Mouse (Mus musculus) kidney, embryonic 16.5 days (tissue): ENCODE results near the gene Gtpbp1. TPM values are rescaled to one million over a fixed set of nuclear protein-coding genes. Genes with fewer than 3 reads are reported as not detected.

Experiments
- ATAC-seq: fragments of 200-750 bp; cut with Nextera tagmentation; 2 replicates; pipeline ENCODE4 v1.8.0; 2017; ENCODE audit warnings: moderate TSS enrichment; ENCODE audit not compliant: low FRiP score, low TSS enrichment
- H3K27ac ChIP-seq: fragments of 300-500 bp; sonication (generic); 2 replicates; pipeline ENCODE4 v1.5.1; 2014; ENCODE audit warnings: low read length
- H3K27me3 ChIP-seq: fragments of 300-500 bp; sonication (generic); 2 replicates; pipeline ENCODE4 v1.6.1; 2014; ENCODE audit warnings: low read length, control low read depth, mixed read lengths; ENCODE audit not compliant: insufficient read depth
- H3K36me3 ChIP-seq: fragments of 300-500 bp; sonication (generic); 2 replicates; pipeline ENCODE4 v1.6.1; 2014; ENCODE audit warnings: low read length, control low read depth, mixed read lengths; ENCODE audit not compliant: insufficient read depth
- H3K4me1 ChIP-seq: fragments of 300-500 bp; sonication (generic); 2 replicates; pipeline ENCODE4 v1.6.1; 2014; ENCODE audit warnings: low read length, control low read depth, mixed read lengths; ENCODE audit not compliant: insufficient read depth
- H3K4me2 ChIP-seq: fragments of 300-500 bp; sonication (generic); replicated peaks from 2 replicates; pipeline ENCODE4 v1.6.1; 2014; ENCODE audit warnings: low read depth, low read length
- H3K4me3 ChIP-seq: fragments of 300-500 bp; sonication (generic); 2 replicates; pipeline ENCODE4 v1.5.1; 2014; ENCODE audit warnings: mild to moderate bottlenecking, low read length
- H3K9ac ChIP-seq: fragments of 300-500 bp; sonication (generic); replicated peaks from 2 replicates; pipeline ENCODE4 v1.6.1; 2014; ENCODE audit warnings: low read length
- H3K9me3 ChIP-seq: fragments of 300-500 bp; sonication (generic); 2 replicates; pipeline ENCODE4 v1.6.1; 2016; ENCODE audit warnings: low read length, control low read depth
- WGBS: fragments of 180-500 bp; shearing (Covaris S2); extraction: QIAGEN DNeasy Blood & Tissue Kit; methylation state at CpG from one replicate; pipeline ENCODE4 v1.1.7; 2014; 5-methylcytosine and 5-hydroxymethylcytosine counted together
- polyA plus RNA-seq: library from polyadenylated mRNA; unstranded; fragments of >200 nt; fragmentation: Nextera tagmentation; extraction: Ambion mirVana; gene quantifications from 2 replicates; pipeline ENCODE4 v1.2.1, GENCODE M21; 2015

The Gtpbp1 gene
- polyA plus RNA-seq, 1 experiment from 2014 or later, result 36.6 TPM

GRCm38 (mm10) chr15:79755977-79756625 lies 65.5 kb downstream of the Gtpbp1 start:
- no peaks in the 10 kb centered on the region for H3K9me3 ChIP-seq
- H3K36me3 ChIP-seq, result no peaks in the 10 kb centered on the region
- WGBS, result 76% methylated on average over 8 of the region's 8 CpGs
- no peak overlapping the region for H3K27ac ChIP-seq
- H3K4me2 ChIP-seq, result no peak overlapping the region
- no peaks in the 10 kb centered on the region for H3K27me3 ChIP-seq
- no peak overlapping the region for H3K4me3 ChIP-seq
- no peak for ATAC-seq
- H3K4me1 ChIP-seq, result no peaks in the 10 kb centered on the region
- H3K9ac ChIP-seq, result no peak overlapping the region

GRCm38 (mm10) chr15:79757118-79757517 lies 66.5 kb downstream of the Gtpbp1 start:
- H3K27me3 ChIP-seq, result no peaks in the 10 kb centered on the region
- H3K4me1 ChIP-seq, result no peaks in the 10 kb centered on the region
- H3K9me3 ChIP-seq, result no peaks in the 10 kb centered on the region
- H3K9ac ChIP-seq, result no peak overlapping the region
- H3K27ac ChIP-seq, result no peak overlapping the region
- ATAC-seq, result no peak
- 94% methylated on average over 3 of the region's 3 CpGs for whole genome bisulfite sequencing
- peaks cover 5% of the 10 kb centered on the region; the same call in 1 of the 2 replicates for H3K36me3 ChIP-seq
- no peak overlapping the region for H3K4me3 ChIP-seq
- H3K4me2 ChIP-seq, result no peak overlapping the region

GRCm38 (mm10) chr15:79760956-79761355 lies 70.3 kb downstream of the Gtpbp1 start:
- Histone ChIP-seq H3K4me3 (no peak overlapping the region), H3K4me1 (0 out of 2 replicates have a peak, but pooled peaks cover 3% of the 10 kb centered on the region), H3K4me2 (no peak overlapping the region), H3K27ac (no peak overlapping the region), H3K9me3 (no peaks in the 10 kb centered on the region), H3K27me3 (no peaks in the 10 kb centered on the region), H3K9ac (no peak overlapping the region), H3K36me3 (peaks cover 25% of the 10 kb centered on the region)
- ATAC-seq, result no peak
- whole genome bisulfite sequencing, result 92% methylated on average over 6 of the region's 6 CpGs

GRCm38 (mm10) chr15:79763001-79763400 lies 72.4 kb downstream of the Gtpbp1 start:
- Histone ChIP-seq H3K4me3 (no peak overlapping the region), H3K4me2 (no peak overlapping the region), H3K9ac (no peak overlapping the region), H3K9me3 (no peaks in the 10 kb centered on the region), H3K27me3 (no peaks in the 10 kb centered on the region), H3K27ac (no peak overlapping the region), H3K4me1 (0 out of 2 replicates have a peak, but pooled peaks cover 3% of the 10 kb centered on the region), H3K36me3 (peaks cover 25% of the 10 kb centered on the region)
- no peak for ATAC-seq
- WGBS, result 92% methylated on average over 9 of the region's 9 CpGs

GRCm38 (mm10) chr15:79763601-79764246 lies 73.1 kb downstream of the Gtpbp1 start:
- WGBS, result 68% methylated on average over 7 of the region's 7 CpGs
- no peak overlapping the region for H3K4me2 ChIP-seq
- ATAC-seq, result peak; percentile 37; the same call in 1 of the 2 replicates
- no peak overlapping the region for H3K9ac ChIP-seq
- H3K4me1 ChIP-seq, result 0 out of 2 replicates have a peak, but pooled peaks cover 3% of the 10 kb centered on the region
- H3K4me3 ChIP-seq, result no peak overlapping the region
- H3K27me3 ChIP-seq, result no peaks in the 10 kb centered on the region
- H3K9me3 ChIP-seq, result no peaks in the 10 kb centered on the region
- H3K27ac ChIP-seq, result no peak overlapping the region
- H3K36me3 ChIP-seq, result peaks cover 25% of the 10 kb centered on the region

- Histone ChIP-seq H3K4me3 (no peak overlapping the region), H3K36me3 (peaks cover 25% of the 10 kb centered on the region), H3K27ac (no peak overlapping the region), H3K27me3 (no peaks in the 10 kb centered on the region), H3K9ac (no peak overlapping the region), H3K4me2 (no peak overlapping the region), H3K9me3 (no peaks in the 10 kb centered on the region), H3K4me1 (0 out of 2 replicates have a peak, but pooled peaks cover 3% of the 10 kb centered on the region)
- no peak for ATAC-seq
- WGBS, result 75% methylated on average over 11 of the region's 11 CpGs
Measured at GRCm38 (mm10) chr15:79764539-79765267, 74.1 kb downstream of the Gtpbp1 start.

GRCm38 (mm10) chr15:79765361-79765760 lies 74.7 kb downstream of the Gtpbp1 start:
- no peaks in the 10 kb centered on the region for H3K9me3 ChIP-seq
- H3K9ac ChIP-seq, result no peak overlapping the region
- 0 out of 2 replicates have a peak, but pooled peaks cover 3% of the 10 kb centered on the region for H3K4me1 ChIP-seq
- no peak for ATAC-seq
- H3K4me2 ChIP-seq, result no peak overlapping the region
- peaks cover 25% of the 10 kb centered on the region for H3K36me3 ChIP-seq
- 83% methylated on average over 2 of the region's 2 CpGs for WGBS
- no peak overlapping the region for H3K27ac ChIP-seq
- no peaks in the 10 kb centered on the region for H3K27me3 ChIP-seq
- H3K4me3 ChIP-seq, result no peak overlapping the region

- no peaks in the 10 kb centered on the region for H3K27me3 ChIP-seq
- no peak overlapping the region for H3K4me3 ChIP-seq
- peaks cover 25% of the 10 kb centered on the region for H3K36me3 ChIP-seq
- no peak for ATAC-seq
- no peak overlapping the region for H3K4me2 ChIP-seq
- 25% methylated on average over 8 of the region's 10 CpGs for WGBS
- no peaks in the 10 kb centered on the region for H3K9me3 ChIP-seq
- H3K9ac ChIP-seq, result no peak overlapping the region
- H3K27ac ChIP-seq, result no peak overlapping the region
- H3K4me1 ChIP-seq, result 0 out of 2 replicates have a peak, but pooled peaks cover 3% of the 10 kb centered on the region
Measured at GRCm38 (mm10) chr15:79766168-79766567, 75.5 kb downstream of the Gtpbp1 start.

GRCm38 (mm10) chr15:79766586-79767071 lies 76.0 kb downstream of the Gtpbp1 start:
- Histone ChIP-seq H3K4me2 (no peak overlapping the region), H3K9me3 (no peaks in the 10 kb centered on the region), H3K9ac (no peak overlapping the region), H3K27me3 (no peaks in the 10 kb centered on the region), H3K4me3 (no peak overlapping the region), H3K36me3 (peaks cover 24% of the 10 kb centered on the region), H3K4me1 (0 out of 2 replicates have a peak, but pooled peaks cover 3% of the 10 kb centered on the region), H3K27ac (no peak overlapping the region)
- no peak for ATAC-seq
- 84% methylated on average over 10 of the region's 10 CpGs for WGBS
